Mouse (Mus musculus): Measurements from ENCODE around the gene Erbin.

GRCm38 (mm10) chr13:103770821-103771220 is 149.5 kb downstream of the Erbin start:
- no peak for TF ChIP-seq GATA1 (IDR thresholded peaks at IDR 0.05; ENCODE audit: low read length)
- TF ChIP-seq TAL1 (IDR thresholded peaks at IDR 0.05; ENCODE audit: low read length) = no peak
